Mouse (Mus musculus): Measurements from ENCODE around the gene Nsg1.

Gene Nsg1

DNA sequence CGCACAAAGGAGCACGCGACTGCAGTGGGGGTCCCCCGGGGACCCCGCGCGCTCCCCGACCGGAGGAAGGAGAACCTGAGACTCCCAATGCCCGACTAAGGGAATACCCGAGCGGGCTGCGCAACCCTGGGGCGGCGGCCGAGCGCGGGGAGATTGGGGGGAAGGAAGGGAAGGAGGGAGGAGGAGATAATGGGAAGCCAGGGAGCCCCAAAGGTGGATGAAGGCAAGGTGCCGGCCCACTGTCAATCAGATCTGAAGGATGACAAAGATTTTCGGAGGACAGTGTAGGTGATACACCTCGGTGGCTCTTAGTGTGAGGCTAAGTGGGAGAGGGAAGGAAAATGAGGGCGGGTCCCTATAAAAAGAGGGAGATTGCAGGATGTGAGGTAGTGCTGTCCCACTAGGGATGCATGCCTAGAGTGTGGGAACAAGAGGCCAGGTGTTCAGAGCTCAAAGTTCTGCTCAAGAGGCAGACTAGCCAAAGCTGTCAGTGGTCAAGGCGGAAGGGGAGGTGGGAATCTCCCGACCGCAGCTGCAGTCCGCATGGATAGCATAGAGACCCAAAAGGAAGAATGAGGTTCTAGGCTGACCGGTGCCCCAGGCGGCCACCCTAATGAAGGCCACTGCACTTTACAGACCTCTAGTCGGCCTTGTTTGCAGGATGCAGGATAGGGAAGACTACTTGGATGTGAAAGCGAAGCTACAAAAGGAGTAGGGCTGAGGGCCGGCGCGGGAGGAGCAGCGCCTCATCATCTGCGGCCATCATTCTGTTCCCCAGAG, at the start of gene Nsg1:
Gene Nsg1, minus strand, starts transcription at position 274 of the 780 bp plus-strand sequence.
- in situ Hi-C loops (cut with MboI, MseI) = no loop called here

DNA sequence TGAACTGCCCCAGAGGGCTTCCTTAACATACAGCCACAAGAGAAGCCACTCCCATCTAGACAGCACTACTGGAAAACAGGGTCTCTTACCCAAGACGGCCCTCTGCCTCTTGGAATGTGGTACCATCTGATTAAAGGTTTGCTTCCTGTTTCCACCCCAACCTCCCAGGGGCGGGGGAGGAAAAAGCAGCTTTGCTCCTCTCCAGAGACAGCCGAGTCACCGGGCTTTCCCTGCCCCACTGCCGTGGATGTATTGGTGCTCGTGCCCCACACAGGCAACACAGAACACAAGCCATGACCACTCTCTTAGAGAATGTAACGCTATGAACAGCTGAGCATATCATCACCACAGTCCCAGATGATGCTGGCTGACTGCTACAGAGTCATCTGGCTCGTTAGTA, 49.3 kb upstream of the Nsg1 start:
- in situ Hi-C loops (cut with MboI, MseI) = no loop called here

DNA sequence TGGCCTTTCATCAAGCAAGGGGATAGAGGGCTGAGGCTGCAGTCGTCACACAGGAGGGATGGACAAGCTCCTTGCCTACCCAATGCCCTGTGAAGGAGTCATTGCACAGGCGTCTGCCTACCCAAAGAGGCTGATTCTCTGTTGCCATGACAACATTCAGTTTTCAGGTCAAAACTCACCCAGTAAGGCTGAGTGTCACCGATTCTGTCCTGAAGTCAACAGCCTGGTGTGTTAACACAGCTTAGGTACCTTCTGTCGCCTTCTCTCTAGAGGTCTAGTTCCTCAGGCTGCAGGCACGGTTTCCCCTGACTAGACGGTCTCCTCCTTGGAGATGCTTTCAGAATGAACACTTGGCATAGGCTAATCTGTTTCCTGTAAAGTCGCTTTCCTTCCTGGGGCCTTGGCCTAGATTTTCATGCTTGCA, 45.6 kb upstream of the Nsg1 start:
- in situ Hi-C loops (cut with MboI, MseI) = no loop called here

DNA sequence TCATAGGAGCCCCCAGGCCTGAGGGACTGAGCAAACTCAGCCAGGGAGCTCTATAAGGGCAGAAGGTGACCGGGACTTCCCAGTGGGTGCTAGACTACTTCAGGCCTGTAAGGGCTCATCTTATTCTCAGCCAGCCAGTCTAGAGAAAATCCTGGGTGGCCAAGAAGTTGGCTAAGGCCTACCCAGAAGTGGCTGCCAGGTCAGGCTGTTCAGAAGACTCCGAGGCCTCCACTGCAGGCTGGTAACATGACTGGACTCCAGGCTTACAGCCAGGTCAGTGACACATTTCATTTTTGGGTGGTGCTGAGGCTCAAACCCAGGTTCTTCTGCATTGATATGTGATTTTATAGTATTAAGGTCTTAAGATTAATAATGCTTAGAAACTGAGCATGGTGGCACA, 40.0 kb upstream of the Nsg1 start:
- in situ Hi-C loops (cut with MboI, MseI) = no loop called here

DNA sequence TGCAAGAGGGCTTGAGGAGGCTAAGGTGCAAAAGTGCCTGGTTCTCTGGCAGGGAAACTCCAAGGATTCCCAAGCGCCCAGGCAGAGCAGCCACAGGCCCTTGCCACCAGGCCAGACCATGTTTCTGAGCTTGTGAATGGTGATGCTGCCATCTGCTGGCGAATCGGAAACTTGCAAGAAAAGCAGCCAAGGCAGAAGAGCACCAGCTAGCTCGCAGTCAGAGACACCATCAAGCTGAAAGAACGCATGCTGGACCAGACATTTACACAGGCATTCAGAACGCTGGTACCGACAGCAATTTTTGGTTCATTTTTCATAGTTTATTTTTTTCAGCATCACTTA, 37.7 kb upstream of the Nsg1 start:
- in situ Hi-C loops (cut with MboI, MseI) = no loop called here

DNA sequence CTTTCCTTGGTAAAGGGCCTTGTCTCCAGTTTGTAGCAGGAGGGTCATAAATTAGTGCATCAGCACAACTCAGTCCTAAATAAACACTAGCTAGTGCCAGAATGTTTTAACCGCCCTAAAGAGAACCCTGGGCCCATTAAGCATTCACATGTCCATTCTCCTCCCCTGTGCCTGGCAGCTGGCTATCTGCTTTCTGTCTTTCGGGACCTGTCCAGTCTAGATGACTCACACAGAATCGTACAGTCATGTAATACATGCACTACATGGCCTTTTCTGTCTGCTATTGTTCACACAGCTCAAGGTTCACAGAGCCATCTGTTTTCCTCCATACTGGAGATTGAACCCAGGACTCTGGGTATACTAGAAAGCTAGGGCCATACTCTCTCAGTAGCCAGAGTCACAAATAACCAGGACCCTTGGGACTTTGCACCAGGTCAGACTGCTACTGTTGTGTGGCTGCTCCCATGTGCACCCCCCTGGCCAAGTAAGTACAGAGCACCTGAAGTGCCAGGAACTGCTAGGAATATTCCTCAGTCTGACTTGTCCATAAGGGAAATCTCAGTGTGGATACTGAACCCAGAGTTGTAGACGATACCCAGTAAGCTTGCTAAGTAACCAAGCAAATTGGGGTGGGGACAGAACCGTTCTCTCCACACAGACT, 37.2 kb upstream of the Nsg1 start:
- in situ Hi-C loops (cut with MboI, MseI) = no loop called here

DNA sequence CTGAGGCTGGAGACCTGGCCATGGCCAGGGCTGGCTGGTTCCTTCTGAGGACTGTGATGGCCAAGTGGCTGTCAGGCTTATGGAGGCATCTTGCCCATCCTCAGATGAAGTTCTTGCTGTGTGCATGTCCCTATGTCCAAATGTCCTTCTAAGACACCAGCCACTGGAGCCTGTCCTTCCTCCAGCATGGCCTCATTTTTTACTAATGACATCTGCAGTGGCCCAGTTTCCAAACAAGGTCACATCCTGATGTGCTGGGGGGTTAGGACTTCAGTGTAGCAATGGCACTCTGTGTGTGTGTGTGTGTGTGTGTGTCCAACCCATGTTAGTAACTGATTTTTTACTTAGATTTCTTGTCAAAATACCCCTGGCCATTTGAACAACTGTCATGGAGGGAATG, 36.2 kb upstream of the Nsg1 start:
- in situ Hi-C loops (cut with MboI, MseI) = no loop called here

DNA sequence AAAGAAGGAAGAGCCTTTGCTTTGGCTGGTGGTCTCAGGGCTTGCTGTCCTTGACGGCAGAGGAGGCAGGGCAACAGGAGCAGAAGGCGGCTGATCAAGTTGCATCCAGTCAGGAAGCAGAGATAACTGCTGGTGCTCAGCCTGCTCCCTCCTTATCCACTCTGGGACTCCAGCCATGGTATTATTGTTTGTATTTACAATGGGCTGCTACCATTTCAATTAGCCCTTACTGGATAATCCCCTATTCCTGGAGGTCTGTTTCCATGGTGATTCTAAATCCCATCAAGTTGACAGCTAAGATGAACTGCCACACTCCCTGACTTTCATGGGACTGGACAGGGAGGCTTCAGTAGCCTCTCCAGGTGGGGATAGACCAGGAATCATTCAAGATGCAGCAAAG, 35.2 kb upstream of the Nsg1 start:
- in situ Hi-C loops (cut with MboI, MseI) = no loop called here

DNA sequence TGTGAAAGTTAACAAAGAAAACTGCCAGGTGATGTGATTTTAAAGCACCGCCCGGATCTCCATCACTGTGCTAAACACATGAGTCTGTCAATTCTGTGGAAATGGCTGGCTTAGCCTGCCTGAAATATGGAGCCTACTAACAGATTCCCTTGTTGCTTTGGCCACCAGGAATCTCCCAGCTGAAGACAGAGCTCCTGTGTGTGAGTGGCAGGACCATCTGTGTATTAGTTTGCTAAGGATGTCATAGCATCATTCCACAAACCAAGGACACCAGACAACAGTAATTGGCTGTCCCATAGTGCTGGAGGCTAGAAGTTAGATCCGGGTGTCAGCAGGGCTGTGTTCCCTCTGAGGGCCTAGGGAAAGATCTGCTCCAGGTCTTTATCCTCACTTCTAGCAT, 31.2 kb upstream of the Nsg1 start:
- in situ Hi-C loops (cut with MboI, MseI) = no loop called here

DNA sequence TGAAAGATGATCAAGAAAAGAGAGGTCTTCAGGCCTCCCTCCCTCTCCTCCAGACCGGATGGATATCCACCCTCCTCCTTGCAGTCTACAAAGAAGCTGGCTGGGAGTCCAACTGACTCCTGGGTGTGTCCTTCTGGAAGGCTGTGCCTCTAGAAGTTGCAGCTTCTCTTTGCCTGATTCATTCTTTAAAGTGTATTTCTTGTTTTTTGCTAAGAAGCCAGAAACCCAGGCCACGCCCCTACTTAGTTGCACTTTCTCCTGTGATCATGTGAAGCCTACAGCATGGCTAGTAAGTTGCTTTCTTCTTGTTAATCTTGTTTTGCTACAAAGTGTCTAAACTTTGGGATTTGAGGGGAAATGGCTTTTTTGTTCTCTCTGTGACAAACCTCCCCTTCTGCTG, 27.3 kb upstream of the Nsg1 start:
- in situ Hi-C loops (cut with MboI, MseI) = no loop called here

DNA sequence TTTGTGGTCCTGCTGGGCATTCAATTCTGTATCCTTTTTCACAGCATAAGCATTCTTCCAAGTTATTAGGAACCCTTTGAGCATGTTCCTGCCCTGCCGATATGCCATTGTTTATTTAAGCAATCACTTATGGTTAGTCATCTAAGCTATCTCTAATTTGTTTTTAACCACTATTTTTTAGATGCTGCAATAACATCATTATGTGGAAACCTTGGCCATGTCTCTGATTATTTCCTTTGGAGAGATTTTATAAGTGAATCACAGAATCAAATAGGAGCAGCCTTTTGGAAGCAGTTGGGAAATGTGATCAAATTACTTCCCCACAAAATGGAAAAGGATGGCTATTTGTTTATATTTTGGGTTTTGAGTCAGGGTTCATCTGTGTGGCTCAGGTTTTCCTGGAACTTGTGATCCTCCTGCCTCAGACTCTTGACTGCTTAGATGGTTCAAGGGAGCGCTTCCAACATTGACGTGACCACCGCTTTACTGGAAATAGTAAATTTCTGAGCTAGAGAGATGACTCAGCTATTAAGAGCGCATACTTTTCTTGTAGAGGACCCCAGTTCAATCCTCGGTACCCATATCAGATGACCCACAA, 25.1 kb upstream of the Nsg1 start:
- in situ Hi-C loops (cut with MboI, MseI) = no loop called here

DNA sequence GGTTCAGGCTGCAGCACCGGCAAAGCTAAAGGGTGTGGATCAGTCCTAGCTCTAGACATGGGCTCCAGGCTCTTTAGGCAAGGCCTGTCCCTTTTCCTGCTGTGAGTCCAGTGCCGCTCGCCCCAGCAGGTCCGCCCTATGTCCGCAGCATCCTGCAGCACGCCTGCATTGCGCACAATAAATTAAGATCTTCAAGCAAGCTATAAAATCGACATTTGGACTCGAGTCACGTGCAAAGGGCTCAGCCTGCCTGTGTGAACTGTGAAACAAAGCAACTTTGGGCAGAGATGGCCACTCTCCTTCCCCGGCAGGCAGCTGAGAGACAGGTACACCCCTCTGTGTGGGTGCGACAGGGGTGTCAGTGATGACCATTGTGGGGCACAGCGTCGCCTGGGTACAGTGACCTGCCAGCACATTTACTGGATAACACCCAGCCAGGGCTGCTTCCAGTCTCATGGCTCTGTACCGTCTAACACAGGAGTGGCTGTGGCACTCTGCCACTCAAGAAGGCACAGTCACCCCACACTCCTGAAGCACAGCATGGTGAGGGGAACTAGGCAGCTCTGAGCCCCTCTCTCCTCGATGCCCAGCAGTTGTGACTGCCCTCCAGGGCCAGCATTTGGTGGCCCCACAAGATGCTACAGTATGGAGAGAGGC, 14.7 kb upstream of the Nsg1 start:
- in situ Hi-C loops (cut with MboI, MseI) = no loop called here

DNA sequence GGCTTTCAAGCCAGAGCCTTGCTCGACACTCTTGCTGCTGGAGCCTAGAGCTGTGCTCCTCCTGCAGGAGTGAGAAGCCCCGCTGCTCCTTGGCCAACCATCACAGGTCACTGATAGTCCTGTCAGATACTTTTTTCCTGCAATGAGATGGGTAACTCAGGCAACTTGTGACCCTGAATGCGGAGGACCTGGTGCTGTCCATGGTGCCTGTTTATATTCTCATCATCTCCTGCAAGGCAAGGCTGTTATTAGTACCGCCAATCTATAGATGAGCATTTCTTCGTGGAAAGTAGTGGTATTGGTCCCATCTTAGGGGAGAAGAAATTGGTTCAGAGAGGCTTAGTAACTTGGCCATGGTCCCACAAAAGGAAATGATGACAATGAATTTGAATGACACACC, 14.1 kb upstream of the Nsg1 start:
- in situ Hi-C loops (cut with MboI, MseI) = no loop called here

DNA sequence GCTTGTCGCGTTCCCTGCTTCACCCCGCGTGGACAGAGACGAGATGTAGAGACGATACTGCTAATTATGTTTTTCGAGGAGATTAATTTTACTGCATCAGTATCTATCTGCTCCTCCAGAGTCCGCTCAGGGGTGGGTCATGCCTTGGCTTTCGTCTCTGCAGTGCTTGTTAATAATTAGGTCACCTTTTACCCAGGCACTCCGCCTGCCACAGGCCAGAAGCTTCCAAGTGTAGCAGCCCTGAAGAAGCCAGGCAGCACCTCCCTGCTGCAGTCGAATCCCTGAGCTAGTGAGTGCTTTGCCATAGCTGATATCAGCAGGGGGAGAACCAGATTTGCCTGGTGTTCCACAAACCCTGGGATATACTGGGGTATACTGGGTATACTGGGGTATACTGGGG, 8.8 kb upstream of the Nsg1 start:
- in situ Hi-C loops (cut with MboI, MseI) = no loop called here

DNA sequence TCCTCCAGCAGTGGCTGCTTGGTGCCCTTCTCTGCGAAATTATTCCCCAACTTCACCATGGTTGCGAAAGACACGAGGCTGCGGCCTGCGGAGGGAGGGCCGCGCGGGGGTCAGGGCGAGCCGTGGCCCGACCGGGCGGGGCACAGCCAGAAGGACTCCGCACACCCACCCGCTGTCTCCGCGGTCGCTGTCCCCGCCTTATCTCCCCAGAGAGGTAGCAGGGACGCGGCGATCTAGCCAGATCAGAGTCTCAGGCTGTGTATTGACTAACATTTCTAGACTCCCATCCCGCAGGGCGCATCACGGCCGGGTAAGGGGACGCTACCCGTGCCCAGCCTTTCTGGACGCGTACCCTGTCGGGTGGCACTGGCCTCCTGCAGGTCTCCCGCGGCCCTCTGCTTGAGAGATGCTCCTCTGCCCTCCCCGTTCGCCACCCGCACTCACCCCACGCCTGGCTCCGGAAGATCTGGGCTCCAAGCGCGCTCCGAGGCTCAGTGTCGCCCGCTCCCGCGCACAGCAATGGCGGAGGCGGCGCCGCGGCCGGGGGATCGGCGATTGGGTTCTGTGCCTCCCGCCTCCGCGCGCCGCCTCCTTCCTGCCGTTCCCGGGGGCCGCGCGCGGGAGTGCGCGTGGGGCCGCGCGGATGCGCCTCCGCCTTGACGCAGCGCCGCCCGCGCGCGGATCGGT, 617 bp downstream of the Nsg1 start:
- in situ Hi-C loops (cut with MboI, MseI) = no loop called here

DNA sequence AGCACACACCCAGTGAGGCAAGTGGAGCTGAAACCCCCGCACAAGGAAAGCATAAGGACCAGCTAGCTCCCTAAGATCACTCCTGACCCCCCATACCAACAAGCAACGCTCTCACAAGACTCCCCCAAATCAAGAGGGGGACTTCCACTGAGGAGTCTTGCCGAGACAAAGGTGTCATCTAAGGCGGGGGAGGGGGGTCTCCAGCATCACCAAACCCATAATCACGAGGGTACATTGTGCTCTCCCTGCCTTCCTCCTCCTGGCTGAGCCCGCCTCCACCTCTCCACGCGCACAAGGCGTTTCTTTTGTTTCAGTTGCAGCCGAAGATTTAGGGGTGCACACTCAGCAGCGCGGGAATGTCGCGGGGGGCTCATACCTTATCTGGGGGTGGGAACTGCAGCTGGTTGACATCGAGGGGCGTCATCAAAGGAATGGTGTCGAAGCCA, 1.2 kb downstream of the Nsg1 start:
- in situ Hi-C loops (cut with MboI, MseI) = no loop called here

DNA sequence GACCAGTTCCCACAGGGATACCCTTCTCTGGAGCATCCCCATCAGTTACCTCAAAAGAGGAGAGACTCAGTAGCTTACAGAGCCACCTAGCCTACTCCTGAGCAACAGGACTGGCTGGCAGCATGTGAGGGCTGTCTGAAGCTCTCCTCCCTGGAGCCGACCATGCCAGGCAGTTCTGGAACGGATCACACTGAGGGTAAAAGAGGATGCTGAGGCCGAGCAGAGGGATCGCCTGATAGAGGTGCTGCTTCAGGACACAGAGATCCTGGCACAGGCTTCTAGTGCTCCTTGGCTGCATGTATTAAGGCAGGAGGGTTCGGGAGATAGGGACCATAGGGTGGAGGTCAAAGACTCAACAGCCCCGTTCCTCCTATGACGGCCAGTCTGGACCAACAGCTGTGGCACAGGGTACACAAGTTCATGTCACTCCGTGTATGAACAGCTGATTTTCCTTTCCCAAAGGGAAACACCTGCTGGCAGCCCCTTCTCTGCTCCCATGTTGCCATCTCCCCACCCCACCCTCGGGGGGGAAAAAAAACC, 2.2 kb downstream of the Nsg1 start:
- in situ Hi-C loops (cut with MboI, MseI) = no loop called here

DNA sequence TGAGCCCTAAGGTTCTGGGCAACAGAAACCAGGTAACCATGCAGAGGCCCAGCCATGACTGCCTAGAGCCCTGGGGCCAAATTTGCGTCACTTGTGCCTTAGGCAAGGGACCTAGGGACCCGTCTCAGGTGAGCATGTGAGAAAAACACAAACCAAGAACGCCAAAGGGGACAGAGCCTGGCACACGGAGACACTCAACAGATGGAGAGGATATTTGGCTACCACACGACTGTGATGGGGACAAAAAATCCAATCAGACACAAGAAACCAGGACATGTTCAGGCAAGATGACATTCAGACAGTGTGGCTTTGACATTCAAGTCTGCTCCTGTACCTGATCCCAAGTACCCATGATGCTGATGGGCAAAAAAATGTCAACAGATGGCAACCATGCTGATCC, 6.1 kb downstream of the Nsg1 start:
- in situ Hi-C loops (cut with MboI, MseI) = no loop called here

DNA sequence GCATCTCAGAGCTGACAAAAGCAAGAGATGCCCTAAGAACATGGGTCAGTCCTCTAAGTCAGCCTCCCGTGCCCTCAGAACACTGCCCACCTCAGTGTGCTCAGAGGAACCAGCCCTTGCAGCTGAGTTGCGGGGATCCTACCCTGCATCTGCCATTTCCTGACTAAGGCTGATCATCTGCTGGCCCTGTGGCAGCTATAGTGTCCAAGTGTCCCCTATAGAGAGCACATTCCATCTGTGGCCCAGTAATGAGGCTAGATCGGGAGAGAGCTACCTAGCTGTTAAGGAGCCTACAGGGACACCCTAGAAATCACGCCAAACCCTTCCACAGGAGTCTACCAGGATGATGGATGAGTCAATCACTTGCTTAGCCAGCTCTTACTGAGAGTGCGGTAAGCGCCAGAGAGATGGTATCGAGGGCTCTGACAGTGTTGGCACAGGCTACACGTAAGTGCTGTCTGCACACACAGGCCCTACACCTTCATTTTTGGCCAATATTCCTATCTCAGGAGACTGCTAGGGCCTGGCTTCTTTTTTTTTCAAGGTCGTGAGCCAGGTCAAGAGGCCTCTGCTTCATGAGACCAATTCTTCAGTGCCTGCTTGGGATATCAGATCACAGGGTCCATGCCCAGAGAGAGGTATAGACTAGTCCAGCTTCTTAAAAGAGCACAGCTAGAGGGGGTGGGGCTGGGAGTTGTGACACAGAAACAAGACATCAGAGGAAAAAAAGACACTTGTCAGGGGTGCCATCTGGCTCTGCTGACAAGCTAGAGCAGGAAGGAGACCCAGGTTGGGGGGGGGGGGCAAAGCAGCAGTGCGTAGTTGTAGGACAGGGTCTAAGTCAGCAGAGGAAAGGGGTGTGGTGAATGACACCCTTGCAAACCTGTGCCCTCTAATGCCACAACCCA, 7.3 kb downstream of the Nsg1 start:
- in situ Hi-C loops (cut with MboI, MseI) = no loop called here

DNA sequence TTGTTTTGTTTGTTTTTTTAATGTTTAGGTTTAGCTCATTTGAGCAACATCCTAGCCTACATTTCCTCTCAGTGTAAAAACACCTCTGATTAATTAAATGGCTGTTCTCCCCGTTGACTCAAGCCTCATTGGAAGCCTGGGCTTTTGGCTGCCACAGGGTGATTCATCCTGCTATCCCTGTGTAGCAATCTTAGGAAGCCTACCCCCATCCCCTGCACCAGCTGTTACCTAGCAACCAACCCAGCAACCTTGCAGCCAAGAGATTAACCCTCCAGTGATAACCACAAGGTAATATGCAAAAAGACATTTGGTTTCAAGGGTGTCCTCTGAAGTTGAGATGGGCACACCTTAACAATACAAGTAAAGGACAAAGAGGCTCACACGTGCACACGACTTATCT, 8.4 kb downstream of the Nsg1 start:
- in situ Hi-C loops (cut with MboI, MseI) = no loop called here

DNA sequence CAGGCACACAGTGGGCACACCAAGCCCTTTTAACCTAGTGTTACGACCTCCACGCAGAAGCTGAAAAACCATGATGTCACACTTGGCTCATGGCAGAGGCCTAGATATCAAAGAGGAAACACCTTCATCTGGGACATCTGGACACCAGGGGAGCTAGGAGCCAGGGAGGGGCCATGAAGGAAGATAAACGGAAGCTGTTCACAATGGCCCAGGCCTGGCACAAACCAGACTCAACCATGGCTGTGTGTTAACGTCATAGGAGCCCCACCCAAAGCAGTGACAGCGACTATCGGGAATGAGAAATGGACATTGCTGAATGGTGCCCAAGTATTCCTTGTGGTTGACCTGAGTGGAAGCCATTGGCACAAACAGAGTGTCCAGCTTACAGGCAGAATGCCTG, 13.2 kb downstream of the Nsg1 start:
- in situ Hi-C loops (cut with MboI, MseI) = no loop called here

Measured in T-helper 1 cell (primary cell).